Mouse (Mus musculus): ENCODE measurements around the gene Gpsm1. TPM values are rescaled to one million over a fixed set of nuclear protein-coding genes. Genes with fewer than 3 reads are reported as not detected.

The Gpsm1 gene
- total RNA-seq, 1 experiment = 13.9 TPM

GRCm38 (mm10) chr2:26329402-26329801, 14.1 kb downstream of the Gpsm1 start:
- TF ChIP-seq MAFK (IDR thresholded peaks at IDR 0.05; ENCODE audit: insufficient read depth, low read depth, low read length) = no peak
- no peak for TF ChIP-seq HCFC1 (IDR thresholded peaks at IDR 0.05; ENCODE audit: borderline replicate concordance, insufficient read depth, low read length)
- TF ChIP-seq ZNF384 (IDR thresholded peaks at IDR 0.05; ENCODE audit: low read depth, low read length) = no peak
- TF ChIP-seq ZC3H11A (IDR thresholded peaks at IDR 0.05; ENCODE audit: borderline replicate concordance, low read depth, low read length) = no peak
- TF ChIP-seq CHD2 (IDR thresholded peaks at IDR 0.05; ENCODE audit: low read depth, low read length) = no peak
- in situ Hi-C loops (cut with MboI; ENCODE audit: low sequenced_read_pairs in 2 of 2, unreplicated experiment in 2 of 2) = no loop called here
- Histone ChIP-seq H3K36me3 (ENCODE audit: control insufficient read depth, insufficient read depth, low read length, poor library complexity, severe bottlenecking) (no peaks in the 10 kb centered on the region), H3K9me3 (ENCODE audit: control insufficient read depth, insufficient read depth, low read depth, low read length) (no peaks in the 10 kb centered on the region), H3K27ac (ENCODE audit: insufficient read depth, low read depth, low read length, poor library complexity, severe bottlenecking) (no peak overlapping the region), H3K4me3 (ENCODE audit: insufficient read depth in 1 of 2, low read depth in 1 of 2, low read length in 2 of 2, poor library complexity in 1 of 2, severe bottlenecking in 1 of 2) (no peak overlapping the region), H3K4me1 (ENCODE audit: control insufficient read depth in 2 of 2, insufficient read depth in 2 of 2, low read length in 2 of 2, poor library complexity in 1 of 2) (peaks cover 0 to 12% of the 10 kb centered on the region in 2 experiments; a peak in 1 of 4 replicates), H3K9ac (ENCODE audit: insufficient read depth, low read depth, low read length, poor library complexity, severe bottlenecking) (no peak overlapping the region)
- DNase-seq (ENCODE audit: low read depth, low spot score) = no peak

- no peak overlapping the region for H3K4me3 ChIP-seq (ENCODE audit: insufficient read depth in 1 of 2, low read depth in 1 of 2, low read length in 2 of 2, poor library complexity in 1 of 2, severe bottlenecking in 1 of 2)
- no peak overlapping the region for H3K9ac ChIP-seq (ENCODE audit: insufficient read depth, low read depth, low read length, poor library complexity, severe bottlenecking)
- TF ChIP-seq CHD2 (IDR thresholded peaks at IDR 0.05; ENCODE audit: low read depth, low read length) = no peak
- no peak for TF ChIP-seq HCFC1 (IDR thresholded peaks at IDR 0.05; ENCODE audit: borderline replicate concordance, insufficient read depth, low read length)
- no peak for TF ChIP-seq ZNF384 (IDR thresholded peaks at IDR 0.05; ENCODE audit: low read depth, low read length)
- TF ChIP-seq MAFK (IDR thresholded peaks at IDR 0.05; ENCODE audit: insufficient read depth, low read depth, low read length) = no peak
- TF ChIP-seq ZC3H11A (IDR thresholded peaks at IDR 0.05; ENCODE audit: borderline replicate concordance, low read depth, low read length) = no peak
- H3K27ac ChIP-seq (ENCODE audit: insufficient read depth, low read depth, low read length, poor library complexity, severe bottlenecking) = no peak overlapping the region
- no peak for DNase-seq (ENCODE audit: low read depth, low spot score)
- H3K36me3 ChIP-seq (ENCODE audit: control insufficient read depth, insufficient read depth, low read length, poor library complexity, severe bottlenecking) = no peaks in the 10 kb centered on the region
- in situ Hi-C loops (cut with MboI; ENCODE audit: low sequenced_read_pairs in 2 of 2, unreplicated experiment in 2 of 2) = no loop called here
- no peaks in the 10 kb centered on the region for H3K9me3 ChIP-seq (ENCODE audit: control insufficient read depth, insufficient read depth, low read depth, low read length)
- peaks cover 0 to 10% of the 10 kb centered on the region in 2 experiments; a peak in 1 of 4 replicates for H3K4me1 ChIP-seq (ENCODE audit: control insufficient read depth in 2 of 2, insufficient read depth in 2 of 2, low read length in 2 of 2, poor library complexity in 1 of 2)
Measured at GRCm38 (mm10) chr2:26330056-26330468, 14.7 kb downstream of the Gpsm1 start.

- Histone ChIP-seq H3K4me3 (ENCODE audit: insufficient read depth in 1 of 2, low read depth in 1 of 2, low read length in 2 of 2, poor library complexity in 1 of 2, severe bottlenecking in 1 of 2) (no peak overlapping the region), H3K9me3 (ENCODE audit: control insufficient read depth, insufficient read depth, low read depth, low read length) (no peaks in the 10 kb centered on the region), H3K4me1 (ENCODE audit: control insufficient read depth in 2 of 2, insufficient read depth in 2 of 2, low read length in 2 of 2, poor library complexity in 1 of 2) (peaks cover 0 to 6% of the 10 kb centered on the region in 2 experiments; a peak in 1 of 4 replicates), H3K36me3 (ENCODE audit: control insufficient read depth, insufficient read depth, low read length, poor library complexity, severe bottlenecking) (no peaks in the 10 kb centered on the region), H3K27ac (ENCODE audit: insufficient read depth, low read depth, low read length, poor library complexity, severe bottlenecking) (no peak overlapping the region), H3K9ac (ENCODE audit: insufficient read depth, low read depth, low read length, poor library complexity, severe bottlenecking) (no peak overlapping the region)
- no peak for TF ChIP-seq MAFK (IDR thresholded peaks at IDR 0.05; ENCODE audit: insufficient read depth, low read depth, low read length)
- no peak for TF ChIP-seq ZNF384 (IDR thresholded peaks at IDR 0.05; ENCODE audit: low read depth, low read length)
- no peak for TF ChIP-seq CHD2 (IDR thresholded peaks at IDR 0.05; ENCODE audit: low read depth, low read length)
- TF ChIP-seq ZC3H11A (IDR thresholded peaks at IDR 0.05; ENCODE audit: borderline replicate concordance, low read depth, low read length) = no peak
- no peak for TF ChIP-seq HCFC1 (IDR thresholded peaks at IDR 0.05; ENCODE audit: borderline replicate concordance, insufficient read depth, low read length)
- in situ Hi-C loops (cut with MboI; ENCODE audit: low sequenced_read_pairs in 2 of 2, unreplicated experiment in 2 of 2) = no loop called here
- DNase-seq (ENCODE audit: low read depth, low spot score) = no peak
Measured at GRCm38 (mm10) chr2:26330702-26331101, 15.4 kb downstream of the Gpsm1 start.

- TF ChIP-seq HCFC1 (IDR thresholded peaks at IDR 0.05; ENCODE audit: borderline replicate concordance, insufficient read depth, low read length) (no peak), MAFK (IDR thresholded peaks at IDR 0.05; ENCODE audit: insufficient read depth, low read depth, low read length) (no peak), ZC3H11A (IDR thresholded peaks at IDR 0.05; ENCODE audit: borderline replicate concordance, low read depth, low read length) (no peak), CHD2 (IDR thresholded peaks at IDR 0.05; ENCODE audit: low read depth, low read length) (no peak), ZNF384 (IDR thresholded peaks at IDR 0.05; ENCODE audit: low read depth, low read length) (no peak)
- in situ Hi-C loops (cut with MboI; ENCODE audit: low sequenced_read_pairs in 2 of 2, unreplicated experiment in 2 of 2) = no loop called here
Measured at GRCm38 (mm10) chr2:26338302-26339203, 23.2 kb downstream of the Gpsm1 start.

More at GRCm38 (mm10) chr2:26338302-26339203, 23.2 kb downstream of the Gpsm1 start:
- Histone ChIP-seq H3K4me3 (ENCODE audit: insufficient read depth in 1 of 2, low read depth in 1 of 2, low read length in 2 of 2, poor library complexity in 1 of 2, severe bottlenecking in 1 of 2) (no peak overlapping the region), H3K4me1 (ENCODE audit: control insufficient read depth in 2 of 2, insufficient read depth in 2 of 2, low read length in 2 of 2, poor library complexity in 1 of 2) (peaks cover 5 to 17% of the 10 kb centered on the region in 2 experiments; a peak in 3 of 4 replicates), H3K9me3 (ENCODE audit: control insufficient read depth, insufficient read depth, low read depth, low read length) (no peaks in the 10 kb centered on the region), H3K27ac (ENCODE audit: insufficient read depth, low read depth, low read length, poor library complexity, severe bottlenecking) (no peak overlapping the region), H3K9ac (ENCODE audit: insufficient read depth, low read depth, low read length, poor library complexity, severe bottlenecking) (no peak overlapping the region), H3K36me3 (ENCODE audit: control insufficient read depth, insufficient read depth, low read length, poor library complexity, severe bottlenecking) (no peaks in the 10 kb centered on the region)
- DNase-seq (ENCODE audit: low read depth, low spot score) = no peak
